Mouse (Mus musculus): Measurements from ENCODE around the gene Gse1.

DNA sequence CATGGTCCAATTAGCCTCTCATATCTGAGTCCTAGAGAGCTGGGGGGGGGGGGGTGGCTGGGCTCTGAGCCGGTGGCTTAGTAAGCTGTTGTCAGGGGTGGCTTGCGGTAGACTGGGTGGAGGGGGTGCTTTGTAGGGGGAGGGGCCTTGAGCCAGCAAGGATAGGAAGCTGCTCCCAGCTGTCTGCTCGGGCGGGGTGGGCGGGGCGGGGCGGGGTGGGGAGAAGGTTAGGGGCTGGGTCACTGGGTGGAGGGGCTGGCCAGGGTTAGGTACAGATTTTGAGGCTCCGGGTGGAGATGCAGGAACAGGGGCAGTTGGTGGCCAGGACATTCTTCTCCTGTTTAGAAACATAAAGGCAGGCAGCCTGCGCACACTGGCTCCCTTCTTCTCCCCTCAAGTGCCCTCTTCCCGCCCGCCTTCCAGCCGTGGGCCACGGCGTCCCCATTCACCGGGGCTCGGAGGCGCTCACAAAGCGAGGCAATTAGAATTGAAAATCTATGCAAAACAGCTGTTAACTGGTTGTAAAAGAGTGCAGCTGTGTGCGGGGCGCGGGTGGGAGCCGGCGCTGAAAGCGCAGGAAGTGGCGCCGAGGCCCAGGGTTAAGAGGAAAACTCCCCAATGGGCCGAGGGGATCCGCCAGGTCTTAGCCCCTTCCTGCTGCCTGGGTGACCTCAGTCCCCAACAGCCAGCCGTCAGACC is 304.4 kb downstream of the Gse1 start:
- TF ChIP-seq POLR2A (IDR thresholded peaks at IDR 0.05; ENCODE audit: borderline replicate concordance, extremely low read depth, insufficient read depth, insufficient read length, poor library complexity, severe bottlenecking) (no peak), CTCF (IDR thresholded peaks at IDR 0.05; ENCODE audit: borderline replicate concordance, extremely low read depth, insufficient read depth, insufficient read length) (no peak)

Data from brain, embryonic 14.5 days (tissue).